Mouse (Mus musculus): ENCODE measurements around the gene Dazap2. TPM values are rescaled to one million over a fixed set of nuclear protein-coding genes. Genes with fewer than 3 reads are reported as not detected.
"Not testable (repeated sequence)": the region's sequence is repeated elsewhere in the genome, so short reads cannot be mapped to it uniquely, and the experiment has no call there.

Dazap2 gene
- polyA plus RNA-seq, 1 experiment from 2014 or later = 262 TPM

GRCm38 (mm10) chr15:100600047-100600695, 15.0 kb upstream of the Dazap2 start:
- 2% methylated on average over 23 of the region's 35 CpGs for WGBS
- H3K27ac ChIP-seq (ENCODE audit: low read length) = peak overlapping the region; percentile 81
- H3K4me2 ChIP-seq (replicated peaks; ENCODE audit: low read depth, low read length) = peak overlapping the region; percentile 89

GRCm38 (mm10) chr15:100600696-100601272, 14.4 kb upstream of the Dazap2 start:
- ATAC-seq (ENCODE audit: low FRiP score, low TSS enrichment) = no peak
- peak overlapping the region; percentile 94; the same call in 1 of the 2 replicates for H3K9ac ChIP-seq (replicated peaks; ENCODE audit: low read length)
- H3K36me3 ChIP-seq (ENCODE audit: insufficient read depth, low read length) = no peaks in the 10 kb centered on the region
- H3K4me1 ChIP-seq (ENCODE audit: insufficient read depth, low read length) = peaks cover 39% of the 10 kb centered on the region
- peak overlapping the region; percentile 84 for H3K4me3 ChIP-seq (ENCODE audit: low read length)
- 23% methylated on average over 21 of the region's 21 CpGs for WGBS
- 0 out of 2 replicates have a peak, but pooled peaks cover 4% of the 10 kb centered on the region for H3K27me3 ChIP-seq (ENCODE audit: insufficient read depth, low read length)
- H3K9me3 ChIP-seq (ENCODE audit: low read length) = no peaks in the 10 kb centered on the region
- H3K4me2 ChIP-seq (replicated peaks; ENCODE audit: low read depth, low read length) = peak overlapping the region; percentile 89
- peak overlapping the region; percentile 14; the same call in 1 of the 2 replicates for H3K27ac ChIP-seq (ENCODE audit: low read length)

More at GRCm38 (mm10) chr15:100600047-100600695, 15.0 kb upstream of the Dazap2 start:
- Histone ChIP-seq H3K36me3 (ENCODE audit: insufficient read depth, low read length) (no peaks in the 10 kb centered on the region), H3K4me3 (ENCODE audit: low read length) (peak overlapping the region; percentile 84), H3K4me1 (ENCODE audit: insufficient read depth, low read length) (peaks cover 36% of the 10 kb centered on the region), H3K27me3 (ENCODE audit: insufficient read depth, low read length) (0 out of 2 replicates have a peak, but pooled peaks cover 4% of the 10 kb centered on the region), H3K9me3 (ENCODE audit: low read length) (no peaks in the 10 kb centered on the region), H3K9ac (replicated peaks; ENCODE audit: low read length) (peak overlapping the region; percentile 94)
- ATAC-seq (ENCODE audit: low FRiP score, low TSS enrichment) = peak; percentile 60

DNA sequence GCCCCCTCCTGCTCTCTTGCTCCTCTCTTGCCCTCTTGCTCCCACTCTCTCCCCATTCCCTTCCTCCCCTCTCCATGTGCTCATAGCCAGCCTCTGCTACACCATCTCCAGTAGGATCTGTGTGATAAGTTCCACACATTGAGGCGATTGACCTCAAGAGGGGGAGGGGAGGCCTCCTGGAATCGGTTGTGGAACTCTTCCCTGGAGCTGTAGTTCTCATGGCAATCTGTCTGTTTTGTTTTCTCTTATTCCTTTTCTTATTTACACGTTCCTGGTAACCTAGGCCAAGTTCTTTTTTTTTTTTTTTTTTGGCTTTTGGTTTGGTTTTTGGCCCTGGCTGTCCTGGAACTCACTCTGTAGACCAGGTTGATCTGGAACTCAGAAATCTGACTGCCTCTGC, 13.5 kb upstream of the Dazap2 start:
- Histone ChIP-seq H3K36me3 (ENCODE audit: insufficient read depth, low read length) (no peaks in the 10 kb centered on the region), H3K9me3 (ENCODE audit: low read length) (no peaks in the 10 kb centered on the region), H3K9ac (replicated peaks; ENCODE audit: low read length) (no peak overlapping the region), H3K27ac (ENCODE audit: low read length) (peak overlapping the region; percentile 63), H3K4me2 (replicated peaks; ENCODE audit: low read depth, low read length) (no peak overlapping the region), H3K27me3 (ENCODE audit: insufficient read depth, low read length) (0 out of 2 replicates have a peak, but pooled peaks cover 4% of the 10 kb centered on the region), H3K4me1 (ENCODE audit: insufficient read depth, low read length) (peaks cover 39% of the 10 kb centered on the region), H3K4me3 (ENCODE audit: low read length) (no peak overlapping the region)
- WGBS = 47% methylated on average over 3 of the region's 3 CpGs
- no peak for ATAC-seq (ENCODE audit: low FRiP score, low TSS enrichment)

GRCm38 (mm10) chr15:100606677-100607076, 8.5 kb upstream of the Dazap2 start:
- ATAC-seq (ENCODE audit: low FRiP score, low TSS enrichment); H3K4me2 ChIP-seq (replicated peaks; ENCODE audit: low read depth, low read length); H3K36me3 ChIP-seq (ENCODE audit: insufficient read depth, low read length); H3K9me3 ChIP-seq (ENCODE audit: low read length); H3K4me3 ChIP-seq (ENCODE audit: low read length); H3K27me3 ChIP-seq (ENCODE audit: insufficient read depth, low read length); H3K27ac ChIP-seq (ENCODE audit: low read length); H3K9ac ChIP-seq (replicated peaks; ENCODE audit: low read length): not testable (repeated sequence)
- WGBS = 93% methylated on average over 8 of the region's 8 CpGs
- peaks cover 21% of the 10 kb centered on the region for H3K4me1 ChIP-seq (ENCODE audit: insufficient read depth, low read length)

GRCm38 (mm10) chr15:100611951-100612350, 3.2 kb upstream of the Dazap2 start:
- no peak for ATAC-seq (ENCODE audit: low FRiP score, low TSS enrichment)
- peaks cover 22% of the 10 kb centered on the region for H3K4me1 ChIP-seq (ENCODE audit: insufficient read depth, low read length)
- H3K36me3 ChIP-seq (ENCODE audit: insufficient read depth, low read length) = no peaks in the 10 kb centered on the region
- H3K4me2 ChIP-seq (replicated peaks; ENCODE audit: low read depth, low read length) = no peak overlapping the region
- no peak overlapping the region for H3K4me3 ChIP-seq (ENCODE audit: low read length)
- no peak overlapping the region for H3K27ac ChIP-seq (ENCODE audit: low read length)
- H3K9ac ChIP-seq (replicated peaks; ENCODE audit: low read length) = no peak overlapping the region
- WGBS = 64% methylated on average over 7 of the region's 7 CpGs
- no peaks in the 10 kb centered on the region for H3K27me3 ChIP-seq (ENCODE audit: insufficient read depth, low read length)
- no peaks in the 10 kb centered on the region for H3K9me3 ChIP-seq (ENCODE audit: low read length)

- H3K4me1 ChIP-seq (ENCODE audit: insufficient read depth, low read length) = peaks cover 24% of the 10 kb centered on the region
- peaks cover 1% of the 10 kb centered on the region; the same call in 1 of the 2 replicates for H3K36me3 ChIP-seq (ENCODE audit: insufficient read depth, low read length)
- no peaks in the 10 kb centered on the region for H3K9me3 ChIP-seq (ENCODE audit: low read length)
- H3K4me2 ChIP-seq (replicated peaks; ENCODE audit: low read depth, low read length) = no peak overlapping the region
- H3K27ac ChIP-seq (ENCODE audit: low read length) = no peak overlapping the region
- ATAC-seq (ENCODE audit: low FRiP score, low TSS enrichment) = no peak
- 63% methylated on average over 2 of the region's 2 CpGs for WGBS
- H3K4me3 ChIP-seq (ENCODE audit: low read length) = no peak overlapping the region
- H3K9ac ChIP-seq (replicated peaks; ENCODE audit: low read length) = no peak overlapping the region
- H3K27me3 ChIP-seq (ENCODE audit: insufficient read depth, low read length) = no peaks in the 10 kb centered on the region
Observed at GRCm38 (mm10) chr15:100612432-100612831, 2.7 kb upstream of the Dazap2 start.

DNA sequence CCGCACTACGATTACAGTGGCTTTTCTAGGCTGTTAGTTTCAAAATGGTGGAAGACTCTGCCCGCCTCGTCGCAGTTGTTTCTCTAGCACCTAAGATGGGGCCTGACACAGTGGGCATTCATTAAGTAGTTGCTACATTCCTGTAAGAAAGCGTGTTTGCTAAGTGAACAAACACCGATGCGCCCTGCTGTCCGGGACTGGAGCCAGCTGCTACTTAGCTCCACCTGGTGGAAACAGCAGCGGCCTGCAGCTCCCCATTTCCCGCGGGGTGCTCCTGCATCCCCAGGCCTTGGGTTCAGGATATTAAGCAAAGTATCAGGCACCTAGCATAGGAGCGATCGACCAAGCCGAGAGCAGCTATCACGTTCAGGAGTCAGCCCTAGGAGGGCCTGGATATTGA, 1.6 kb upstream of the Dazap2 start:
- WGBS = 7% methylated on average over 16 of the region's 16 CpGs
- Histone ChIP-seq H3K4me1 (ENCODE audit: insufficient read depth, low read length) (peaks cover 24% of the 10 kb centered on the region), H3K27ac (ENCODE audit: low read length) (no peak overlapping the region), H3K36me3 (ENCODE audit: insufficient read depth, low read length) (peaks cover 13% of the 10 kb centered on the region), H3K9me3 (ENCODE audit: low read length) (no peaks in the 10 kb centered on the region), H3K27me3 (ENCODE audit: insufficient read depth, low read length) (no peaks in the 10 kb centered on the region), H3K9ac (replicated peaks; ENCODE audit: low read length) (peak overlapping the region; percentile 41; the same call in 1 of the 2 replicates), H3K4me2 (replicated peaks; ENCODE audit: low read depth, low read length) (peak overlapping the region; percentile 50), H3K4me3 (ENCODE audit: low read length) (peak overlapping the region; percentile 19)
- no peak for ATAC-seq (ENCODE audit: low FRiP score, low TSS enrichment)

- peaks cover 24% of the 10 kb centered on the region for H3K4me1 ChIP-seq (ENCODE audit: insufficient read depth, low read length)
- WGBS = 8% methylated on average over 43 of the region's 43 CpGs
- H3K4me3 ChIP-seq (ENCODE audit: low read length) = peak overlapping the region; percentile 91
- no peaks in the 10 kb centered on the region for H3K9me3 ChIP-seq (ENCODE audit: low read length)
- no peaks in the 10 kb centered on the region for H3K27me3 ChIP-seq (ENCODE audit: insufficient read depth, low read length)
- H3K9ac ChIP-seq (replicated peaks; ENCODE audit: low read length) = peak overlapping the region; percentile 72
- 0 out of 2 replicates have a peak, but pooled peaks have one; percentile 0 for ATAC-seq (ENCODE audit: low FRiP score, low TSS enrichment)
- peaks cover 21% of the 10 kb centered on the region for H3K36me3 ChIP-seq (ENCODE audit: insufficient read depth, low read length)
- H3K4me2 ChIP-seq (replicated peaks; ENCODE audit: low read depth, low read length) = peak overlapping the region; percentile 74
- H3K27ac ChIP-seq (ENCODE audit: low read length) = peak overlapping the region; percentile 82
Observed at GRCm38 (mm10) chr15:100614218-100614995, 742 bp upstream of the Dazap2 start.

- peak overlapping the region; percentile 97 for H3K9ac ChIP-seq (replicated peaks; ENCODE audit: low read length)
- ATAC-seq (ENCODE audit: low FRiP score, low TSS enrichment) = peak; percentile 87
- no peaks in the 10 kb centered on the region for H3K27me3 ChIP-seq (ENCODE audit: insufficient read depth, low read length)
- WGBS = under 1% methylated on average over 36 of the region's 43 CpGs
- peak overlapping the region; percentile 99 for H3K27ac ChIP-seq (ENCODE audit: low read length)
- peak overlapping the region; percentile 74 for H3K4me2 ChIP-seq (replicated peaks; ENCODE audit: low read depth, low read length)
- H3K36me3 ChIP-seq (ENCODE audit: insufficient read depth, low read length) = peaks cover 29% of the 10 kb centered on the region
- H3K4me1 ChIP-seq (ENCODE audit: insufficient read depth, low read length) = peaks cover 24% of the 10 kb centered on the region
- H3K9me3 ChIP-seq (ENCODE audit: low read length) = no peaks in the 10 kb centered on the region
- peak overlapping the region; percentile 91 for H3K4me3 ChIP-seq (ENCODE audit: low read length)
Observed at GRCm38 (mm10) chr15:100615825-100616220, 674 bp downstream of the Dazap2 start.
